Mouse (Mus musculus): ENCODE data around the gene Iqca.
A peak's percentile ranks its signal among the peaks of the same experiment; 100 is the strongest.

Iqca gene

GRCm38 (mm10) chr1:90153099-90153744 is at the start of gene Iqca:
Iqca (minus strand) TSS chr1:90153401.
- DNase-seq (ENCODE audit: low read depth, low spot score), result peak; percentile 83

- DNase-seq (ENCODE audit: low read depth, low spot score), result no peak
Observed at GRCm38 (mm10) chr1:90202207-90202978, 49.2 kb upstream of the Iqca start.

- DNase-seq (ENCODE audit: low read depth, low spot score), result no peak
Observed at GRCm38 (mm10) chr1:90201655-90202054, 48.5 kb upstream of the Iqca start.

- no peak for DNase-seq (ENCODE audit: low read depth, low spot score)
Observed at GRCm38 (mm10) chr1:90201246-90201645, 48.0 kb upstream of the Iqca start.

GRCm38 (mm10) chr1:90189046-90189445 is 35.8 kb upstream of the Iqca start:
- DNase-seq (ENCODE audit: low read depth, low spot score), result no peak

GRCm38 (mm10) chr1:90186874-90187273 is 33.7 kb upstream of the Iqca start:
- DNase-seq (ENCODE audit: low read depth, low spot score), result no peak

- no peak for DNase-seq (ENCODE audit: low read depth, low spot score)
Observed at GRCm38 (mm10) chr1:90186173-90186572, 33.0 kb upstream of the Iqca start.

GRCm38 (mm10) chr1:90183602-90184001 is 30.4 kb upstream of the Iqca start:
- no peak for DNase-seq (ENCODE audit: low read depth, low spot score)

- DNase-seq (ENCODE audit: low read depth, low spot score), result no peak
Observed at GRCm38 (mm10) chr1:90182521-90182920, 29.3 kb upstream of the Iqca start.

GRCm38 (mm10) chr1:90180966-90181699 is 27.9 kb upstream of the Iqca start:
- no peak for DNase-seq (ENCODE audit: low read depth, low spot score)

GRCm38 (mm10) chr1:90180479-90180878 is 27.3 kb upstream of the Iqca start:
- DNase-seq (ENCODE audit: low read depth, low spot score), result no peak

GRCm38 (mm10) chr1:90177978-90178377 is 24.8 kb upstream of the Iqca start:
- no peak for DNase-seq (ENCODE audit: low read depth, low spot score)

GRCm38 (mm10) chr1:90177565-90177964 is 24.4 kb upstream of the Iqca start:
- no peak for DNase-seq (ENCODE audit: low read depth, low spot score)

GRCm38 (mm10) chr1:90176223-90176622 is 23.0 kb upstream of the Iqca start:
- DNase-seq (ENCODE audit: low read depth, low spot score), result no peak

GRCm38 (mm10) chr1:90174338-90174737 is 21.1 kb upstream of the Iqca start:
- DNase-seq (ENCODE audit: low read depth, low spot score), result no peak

- no peak for DNase-seq (ENCODE audit: low read depth, low spot score)
Observed at GRCm38 (mm10) chr1:90164319-90164718, 11.1 kb upstream of the Iqca start.

GRCm38 (mm10) chr1:90163161-90163560 is 10.0 kb upstream of the Iqca start:
- DNase-seq (ENCODE audit: low read depth, low spot score), result no peak

GRCm38 (mm10) chr1:90162379-90162857 is 9.2 kb upstream of the Iqca start:
- no peak for DNase-seq (ENCODE audit: low read depth, low spot score)

- DNase-seq (ENCODE audit: low read depth, low spot score), result no peak
Observed at GRCm38 (mm10) chr1:90161623-90162022, 8.4 kb upstream of the Iqca start.

- DNase-seq (ENCODE audit: low read depth, low spot score), result no peak
Observed at GRCm38 (mm10) chr1:90159927-90160326, 6.7 kb upstream of the Iqca start.

GRCm38 (mm10) chr1:90156589-90156988 is 3.4 kb upstream of the Iqca start:
- no peak for DNase-seq (ENCODE audit: low read depth, low spot score)

- DNase-seq (ENCODE audit: low read depth, low spot score), result no peak
Observed at GRCm38 (mm10) chr1:90153787-90154186, 586 bp upstream of the Iqca start.

Measured in embryo, embryonic 11.5 days (tissue).